Mouse (Mus musculus): Measurements from ENCODE around the gene Brwd3. TPM values are rescaled to one million over a fixed set of nuclear protein-coding genes. Genes with fewer than 3 reads are reported as not detected.

Gene Brwd3
- 1.1 and 1.3 TPM in 2 replicates for polyA plus RNA-seq (2012; rRNA removed)

DNA sequence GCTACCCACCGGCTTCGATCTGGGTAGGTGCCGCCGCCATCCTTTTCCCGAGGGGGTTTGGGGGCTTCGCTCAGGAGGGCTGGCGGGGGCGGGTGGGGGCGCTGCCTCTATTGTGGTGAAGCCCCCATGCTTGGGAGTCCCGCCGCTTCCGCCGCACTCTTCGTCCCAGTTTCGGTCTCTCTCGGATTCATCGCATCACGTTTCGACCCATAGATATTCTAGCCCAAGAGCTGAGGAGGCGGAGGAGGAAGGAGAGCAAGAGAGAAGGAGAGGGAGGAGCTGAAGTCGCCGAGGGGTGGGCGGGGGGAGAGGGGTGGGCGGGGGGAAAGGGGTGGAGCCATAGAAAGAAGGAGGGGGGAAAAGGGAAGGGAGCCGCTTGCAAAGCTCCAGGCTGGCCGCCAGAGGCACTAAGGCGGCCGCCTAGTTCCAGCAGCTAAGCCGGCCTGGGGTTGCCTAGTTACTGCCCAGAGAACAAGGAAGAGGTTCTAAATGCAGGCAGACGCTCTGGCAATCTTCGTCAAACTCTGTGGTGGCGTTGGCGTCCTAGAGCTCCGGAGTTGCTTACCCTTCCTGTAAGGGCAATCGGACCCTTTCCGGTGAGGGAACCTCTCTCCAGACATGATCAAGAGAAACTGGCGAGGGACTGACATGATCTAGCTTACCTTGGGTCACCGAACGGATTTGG, at the start of gene Brwd3:
Gene Brwd3 (minus strand): TSS at position 283 of the 685 bp plus-strand sequence.
- no peak for DNase-seq (ENCODE audit: low read depth)

DNA sequence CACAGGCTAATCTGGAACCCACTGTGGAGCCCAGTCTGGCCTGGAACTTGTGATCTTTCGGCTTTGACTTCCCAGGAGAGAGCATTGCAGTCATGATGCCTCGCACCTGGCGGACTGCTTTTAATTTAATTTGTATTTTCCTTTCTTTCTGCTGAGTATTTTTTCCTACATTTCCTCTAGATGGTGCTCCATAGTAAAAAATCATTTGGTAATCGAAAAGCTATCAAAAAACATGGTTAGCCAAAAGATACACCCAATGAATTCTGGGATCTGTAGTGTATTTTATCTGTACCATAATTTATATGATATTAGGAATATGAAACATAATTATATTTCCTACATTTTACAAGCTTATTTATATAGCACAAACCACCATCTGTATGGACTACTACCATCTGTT, 28.5 kb upstream of the Brwd3 start:
- DNase-seq (ENCODE audit: low read depth) = no peak

DNA sequence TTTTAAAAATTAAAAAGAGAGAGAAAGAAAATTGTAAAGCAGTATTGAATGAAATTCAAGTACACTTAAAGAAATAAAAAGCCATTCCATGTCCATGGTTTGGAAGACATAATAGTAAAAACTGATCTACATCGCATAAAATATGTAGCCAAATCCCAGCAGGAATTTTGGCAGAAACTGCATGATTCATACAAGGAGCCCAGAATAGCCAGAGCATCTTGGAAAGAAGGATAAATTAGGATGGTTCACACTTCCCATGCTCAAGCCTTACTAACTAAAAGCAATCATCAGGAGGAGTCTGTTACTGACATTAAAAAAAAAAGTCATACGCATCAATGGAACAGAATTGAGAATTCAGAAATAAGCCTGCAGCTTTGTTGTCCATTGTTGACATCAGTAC, 8.5 kb upstream of the Brwd3 start:
- DNase-seq (ENCODE audit: low read depth) = no peak

DNA sequence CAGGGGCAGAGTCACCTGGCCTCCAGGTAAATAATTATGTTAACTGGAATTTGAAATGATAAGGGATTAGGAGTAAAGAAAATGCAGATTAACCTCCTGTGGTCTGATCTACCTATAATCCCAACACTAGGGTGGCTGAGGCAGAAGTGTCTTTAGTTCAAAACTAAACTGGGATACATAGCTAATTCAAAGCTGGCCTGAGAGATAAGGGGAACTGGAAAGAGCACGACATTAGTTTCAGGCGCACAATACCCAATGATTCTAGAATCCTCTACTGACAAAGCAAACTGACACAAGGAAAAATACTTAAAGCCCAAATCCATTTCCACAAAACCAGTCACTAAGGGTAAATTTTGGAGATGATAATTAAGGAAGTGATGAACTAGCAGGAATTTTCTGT, 2.2 kb upstream of the Brwd3 start:
- no peak for DNase-seq (ENCODE audit: low read depth)

DNA sequence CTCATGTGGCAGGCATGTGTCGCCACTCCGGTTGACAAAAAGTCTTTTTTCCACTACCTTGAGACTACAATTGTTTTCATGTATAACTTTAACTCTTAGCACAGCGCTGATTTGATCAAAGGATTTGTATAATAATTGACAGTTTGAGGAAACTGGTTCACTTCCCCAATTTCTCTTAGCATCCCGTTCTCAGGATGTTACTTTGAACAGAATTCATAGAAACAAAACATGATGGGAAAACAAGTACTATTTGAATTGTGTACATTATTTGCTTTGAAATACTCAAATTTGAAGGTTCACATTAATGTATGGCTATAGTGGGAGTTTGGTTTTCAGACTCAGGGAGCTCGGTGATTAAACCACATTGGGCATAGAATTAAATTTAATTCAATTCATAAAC, 1.1 kb upstream of the Brwd3 start:
- no peak for DNase-seq (ENCODE audit: low read depth)

DNA sequence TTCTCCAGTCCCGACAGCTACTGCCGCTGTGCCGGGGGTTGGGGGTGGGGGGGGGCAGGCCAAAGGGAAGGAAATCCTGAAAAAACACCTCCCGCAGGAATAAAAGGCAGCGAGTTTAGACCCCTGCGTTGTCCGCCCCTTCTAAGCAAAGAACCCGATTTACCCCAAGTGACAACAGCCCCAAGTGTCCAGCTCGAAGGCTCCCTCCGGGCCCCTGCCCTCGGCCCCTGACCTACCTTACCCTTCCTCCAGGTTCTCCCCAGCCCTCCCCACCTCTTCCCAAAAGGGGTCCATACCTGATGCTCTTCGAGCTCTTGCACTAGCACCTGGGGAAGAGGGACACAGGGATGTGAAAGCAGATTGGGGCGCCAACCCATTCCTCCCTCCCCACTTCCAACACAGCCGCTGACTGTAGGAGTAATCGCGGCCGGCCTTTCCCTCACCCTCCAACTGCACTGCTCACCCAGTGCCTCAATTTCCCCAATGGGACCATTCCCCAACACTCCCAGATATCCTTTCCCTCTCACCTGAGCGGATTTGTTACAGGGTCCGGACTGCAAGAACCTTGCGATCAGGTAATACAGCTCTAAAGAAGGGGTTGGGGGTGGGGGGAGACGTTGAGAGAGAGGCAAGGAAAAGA, 671 bp downstream of the Brwd3 start:
- no peak for DNase-seq (ENCODE audit: low read depth)

- DNase-seq (ENCODE audit: low read depth) = no peak
Observed at GRCm38 (mm10) chrX:108832674-108833189, 1.4 kb downstream of the Brwd3 start.

- no peak for DNase-seq (ENCODE audit: low read depth)
Observed at GRCm38 (mm10) chrX:108831231-108831630, 2.9 kb downstream of the Brwd3 start.

DNA sequence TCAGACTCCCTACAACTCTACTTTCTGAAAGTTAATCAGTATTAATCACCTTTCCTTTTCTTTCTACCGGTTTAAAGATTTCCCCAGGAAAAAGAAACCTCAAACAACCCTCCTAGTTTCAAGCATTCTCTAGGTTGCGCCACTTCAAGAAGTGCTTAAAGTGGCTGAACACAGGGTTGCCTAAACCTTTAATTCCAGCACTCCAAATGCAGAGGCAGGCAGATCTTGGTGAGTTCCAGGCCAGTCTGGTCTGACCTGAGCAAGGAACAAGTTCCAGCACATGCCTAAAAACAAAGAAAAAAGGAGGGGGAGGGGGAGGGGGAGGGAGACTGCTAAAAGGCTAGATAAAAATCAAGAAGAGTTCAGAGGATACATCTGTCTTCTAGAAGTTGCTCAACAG, 6.1 kb downstream of the Brwd3 start:
- DNase-seq (ENCODE audit: low read depth) = no peak

DNA sequence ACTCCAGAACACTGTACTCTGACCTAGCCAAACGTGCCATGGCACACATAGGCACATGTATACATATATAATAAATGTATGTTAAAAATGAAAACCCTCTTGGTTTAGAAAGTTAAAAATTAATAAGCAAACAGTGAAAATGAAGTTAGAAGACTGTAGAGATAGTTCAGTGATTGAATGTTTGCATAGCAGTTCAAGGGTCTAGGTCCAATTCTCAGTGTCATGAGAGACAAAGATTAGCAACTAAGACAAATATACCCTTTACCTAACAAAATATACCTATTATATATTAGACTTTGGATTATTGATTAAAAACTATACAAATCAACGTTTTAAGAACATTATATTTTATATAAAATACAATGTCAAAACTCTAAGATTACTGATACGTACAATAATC, 36.9 kb downstream of the Brwd3 start:
- no peak for DNase-seq (ENCODE audit: low read depth)

GRCm38 (mm10) chrX:108783724-108784123, 50.4 kb downstream of the Brwd3 start:
- DNase-seq (ENCODE audit: low read depth) = no peak

- DNase-seq (ENCODE audit: low read depth) = no peak
Observed at GRCm38 (mm10) chrX:108731755-108732154, 102.4 kb downstream of the Brwd3 start.

DNA sequence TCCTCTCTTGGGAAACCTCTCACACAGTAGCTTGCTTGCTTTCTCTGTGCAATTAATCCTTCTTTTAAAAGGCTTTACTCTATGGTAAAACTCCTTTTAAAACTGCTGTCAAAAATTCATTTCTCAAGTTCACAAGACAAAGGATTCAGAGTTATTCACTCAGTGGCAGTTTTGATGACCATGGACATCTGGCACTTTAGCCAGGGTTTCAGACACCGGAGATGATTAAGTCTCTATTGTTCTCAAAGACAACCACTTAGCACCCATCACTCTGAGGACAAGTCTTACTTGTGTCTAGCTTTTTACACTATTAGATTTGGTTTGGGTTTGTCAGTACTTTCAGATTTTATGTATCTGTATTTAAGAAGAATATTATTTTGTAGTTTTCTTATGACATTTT, 104.6 kb downstream of the Brwd3 start:
- no peak for DNase-seq (ENCODE audit: low read depth)

- no peak for DNase-seq (ENCODE audit: low read depth)
Observed at GRCm38 (mm10) chrX:108729068-108729467, 105.1 kb downstream of the Brwd3 start.

- no peak for DNase-seq (ENCODE audit: low read depth)
Observed at GRCm38 (mm10) chrX:108728334-108728733, 105.8 kb downstream of the Brwd3 start.

DNA sequence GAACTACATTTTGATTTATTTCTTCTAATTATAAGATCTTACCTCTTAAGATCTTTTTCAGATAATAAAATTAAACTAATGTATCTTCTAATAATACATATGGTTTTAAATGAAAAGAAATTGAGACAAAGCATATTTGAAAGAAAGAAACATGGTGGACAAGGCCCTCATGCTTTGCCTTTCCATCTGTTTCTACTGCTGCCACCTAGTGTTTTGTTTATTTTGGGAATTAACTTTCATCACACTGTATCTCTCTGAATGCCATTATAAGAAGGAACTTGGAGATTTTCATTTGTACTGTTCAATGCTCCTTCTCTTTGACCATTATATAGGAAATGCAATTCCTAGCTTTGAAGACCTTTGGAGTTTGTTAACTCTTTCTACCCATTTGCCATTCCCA, 109.9 kb downstream of the Brwd3 start:
- DNase-seq (ENCODE audit: low read depth) = no peak

- no peak for DNase-seq (ENCODE audit: low read depth)
Observed at GRCm38 (mm10) chrX:108722447-108722846, 111.7 kb downstream of the Brwd3 start.

DNA sequence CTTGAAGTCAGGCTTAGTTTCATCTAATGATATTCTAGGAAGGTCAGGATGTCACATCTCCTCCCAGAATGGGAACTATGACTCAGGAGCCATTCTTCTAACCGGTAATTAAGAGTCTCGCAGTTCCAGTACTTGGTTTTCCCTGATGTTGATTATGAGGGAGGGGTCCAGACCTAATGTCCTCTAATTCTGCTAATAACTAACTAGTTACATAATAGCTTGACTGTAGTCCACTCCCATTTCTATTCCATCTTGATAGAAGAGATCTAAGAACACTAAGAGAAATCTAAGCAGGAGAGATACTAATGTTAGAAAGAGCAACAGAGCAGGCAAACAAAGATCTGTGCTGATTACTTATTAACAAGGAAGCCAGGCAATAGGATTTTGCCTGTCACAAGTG, 129.9 kb downstream of the Brwd3 start:
- no peak for DNase-seq (ENCODE audit: low read depth)

Other genes with a start within 250 kb of the Brwd3 start
- gene Gm379, start 169.5 kb downstream of the Brwd3 start, polyA plus RNA-seq (2012; rRNA removed) = not detected in 2 replicates
- gene Hmgn5, start 179.0 kb upstream of the Brwd3 start, polyA plus RNA-seq (2012; rRNA removed) = 1.1 and 1.5 TPM in 2 replicates

Measured in gonadal fat pad, adult 2 months (tissue).